Mouse (Mus musculus): ENCODE results near the gene Svop. TPM values are rescaled to one million over a fixed set of nuclear protein-coding genes. Genes with fewer than 3 reads are reported as not detected.

Svop gene
- polyA plus RNA-seq, 1 experiment, result not detected

DNA sequence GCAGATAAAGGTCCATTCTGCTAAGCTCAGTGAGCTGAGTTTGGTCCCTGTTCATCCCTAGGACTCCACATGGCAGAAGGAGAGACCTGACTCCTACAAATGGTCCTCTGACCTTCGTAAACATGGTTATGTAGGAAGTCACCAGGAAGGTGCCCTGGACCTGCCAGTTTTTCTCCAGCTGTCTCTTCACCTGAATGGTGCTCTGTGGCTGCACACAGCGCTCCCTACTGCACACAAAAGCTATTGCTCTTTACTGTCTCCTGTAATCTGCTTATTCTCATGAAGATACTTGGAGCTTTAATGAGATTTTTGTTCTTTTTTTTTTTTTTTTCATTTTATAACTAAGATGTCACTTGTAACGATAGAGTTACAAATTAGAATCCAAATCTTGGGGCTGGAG is 44.8 kb downstream of the Svop start:
- no peaks in the 10 kb centered on the region for H3K27me3 ChIP-seq (ENCODE audit: control insufficient read depth, insufficient read depth, low read length)
- no peak for DNase-seq (ENCODE audit: low read depth in 1 of 2, low spot score in 2 of 2)
- TF ChIP-seq POLR2A (IDR thresholded peaks at IDR 0.05; ENCODE audit: low read depth, low read length), result no peak
- no peaks in the 10 kb centered on the region for H3K36me3 ChIP-seq (ENCODE audit: control insufficient read depth, insufficient read depth, low read length)
- WGBS, result 60% methylated on average over 3 of the region's 3 CpGs
- no peaks in the 10 kb centered on the region for H3K4me1 ChIP-seq (ENCODE audit: control insufficient read depth, insufficient read depth, insufficient read length)
- no peak overlapping the region for H3K27ac ChIP-seq (ENCODE audit: insufficient read depth, low read length)
- no peak overlapping the region for H3K4me3 ChIP-seq (ENCODE audit: extremely low read depth, insufficient read depth, insufficient read length)

GRCm38 (mm10) chr5:114046151-114046550 is 45.2 kb downstream of the Svop start:
- no peak for DNase-seq (ENCODE audit: low read depth in 1 of 2, low spot score in 2 of 2)
- H3K27me3 ChIP-seq (ENCODE audit: control insufficient read depth, insufficient read depth, low read length), result no peaks in the 10 kb centered on the region
- 48% methylated on average over 3 of the region's 3 CpGs for WGBS
- no peaks in the 10 kb centered on the region for H3K36me3 ChIP-seq (ENCODE audit: control insufficient read depth, insufficient read depth, low read length)
- no peak overlapping the region for H3K4me3 ChIP-seq (ENCODE audit: extremely low read depth, insufficient read depth, insufficient read length)
- H3K27ac ChIP-seq (ENCODE audit: insufficient read depth, low read length), result no peak overlapping the region
- TF ChIP-seq CTCF (IDR thresholded peaks at IDR 0.05; ENCODE audit: extremely low read depth, insufficient read depth, insufficient read length, insufficient replicate concordance) (no peak), POLR2A (IDR thresholded peaks at IDR 0.05; ENCODE audit: low read depth, low read length) (no peak)
- H3K4me1 ChIP-seq (ENCODE audit: control insufficient read depth, insufficient read depth, insufficient read length), result no peaks in the 10 kb centered on the region

DNA sequence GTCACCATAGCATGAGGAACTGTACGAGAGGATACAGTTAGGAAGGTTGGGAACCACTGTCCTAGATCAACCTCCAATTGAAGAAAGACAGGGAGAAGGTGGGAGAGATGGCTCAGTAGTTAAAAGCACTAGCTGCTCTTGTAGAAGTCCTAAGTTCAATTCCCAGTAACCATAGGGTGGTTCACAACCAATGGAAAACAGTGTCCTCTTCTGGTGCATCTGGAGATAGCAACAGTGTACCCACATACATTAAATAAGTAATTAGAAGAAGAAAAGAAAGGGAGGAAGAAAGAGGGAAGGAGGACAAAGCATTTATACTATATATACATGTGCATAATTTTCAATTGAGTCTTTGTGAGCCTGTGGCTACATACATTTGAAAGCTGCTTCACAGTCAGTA is 46.2 kb downstream of the Svop start:
- no peaks in the 10 kb centered on the region for H3K36me3 ChIP-seq (ENCODE audit: control insufficient read depth, insufficient read depth, low read length)
- no peak for DNase-seq (ENCODE audit: low read depth in 1 of 2, low spot score in 2 of 2)
- H3K27ac ChIP-seq (ENCODE audit: insufficient read depth, low read length), result no peak overlapping the region
- WGBS, result 34% methylated on average over 1 of the region's 1 CpGs
- H3K4me1 ChIP-seq (ENCODE audit: control insufficient read depth, insufficient read depth, insufficient read length), result no peaks in the 10 kb centered on the region
- TF ChIP-seq POLR2A (IDR thresholded peaks at IDR 0.05; ENCODE audit: low read depth, low read length) (no peak), CTCF (IDR thresholded peaks at IDR 0.05; ENCODE audit: extremely low read depth, insufficient read depth, insufficient read length, insufficient replicate concordance) (no peak)
- no peaks in the 10 kb centered on the region for H3K27me3 ChIP-seq (ENCODE audit: control insufficient read depth, insufficient read depth, low read length)
- H3K4me3 ChIP-seq (ENCODE audit: extremely low read depth, insufficient read depth, insufficient read length), result no peak overlapping the region

GRCm38 (mm10) chr5:114043800-114044199 is 47.6 kb downstream of the Svop start:
- 82% methylated on average over 4 of the region's 4 CpGs for WGBS
- H3K36me3 ChIP-seq (ENCODE audit: control insufficient read depth, insufficient read depth, low read length), result no peaks in the 10 kb centered on the region
- H3K27me3 ChIP-seq (ENCODE audit: control insufficient read depth, insufficient read depth, low read length), result no peaks in the 10 kb centered on the region
- no peaks in the 10 kb centered on the region for H3K4me1 ChIP-seq (ENCODE audit: control insufficient read depth, insufficient read depth, insufficient read length)
- DNase-seq (ENCODE audit: low read depth in 1 of 2, low spot score in 2 of 2), result no peak
- H3K4me3 ChIP-seq (ENCODE audit: extremely low read depth, insufficient read depth, insufficient read length), result no peak overlapping the region
- H3K27ac ChIP-seq (ENCODE audit: insufficient read depth, low read length), result no peak overlapping the region
- no peak for TF ChIP-seq POLR2A (IDR thresholded peaks at IDR 0.05; ENCODE audit: low read depth, low read length)
- TF ChIP-seq CTCF (IDR thresholded peaks at IDR 0.05; ENCODE audit: extremely low read depth, insufficient read depth, insufficient read length, insufficient replicate concordance), result no peak

DNA sequence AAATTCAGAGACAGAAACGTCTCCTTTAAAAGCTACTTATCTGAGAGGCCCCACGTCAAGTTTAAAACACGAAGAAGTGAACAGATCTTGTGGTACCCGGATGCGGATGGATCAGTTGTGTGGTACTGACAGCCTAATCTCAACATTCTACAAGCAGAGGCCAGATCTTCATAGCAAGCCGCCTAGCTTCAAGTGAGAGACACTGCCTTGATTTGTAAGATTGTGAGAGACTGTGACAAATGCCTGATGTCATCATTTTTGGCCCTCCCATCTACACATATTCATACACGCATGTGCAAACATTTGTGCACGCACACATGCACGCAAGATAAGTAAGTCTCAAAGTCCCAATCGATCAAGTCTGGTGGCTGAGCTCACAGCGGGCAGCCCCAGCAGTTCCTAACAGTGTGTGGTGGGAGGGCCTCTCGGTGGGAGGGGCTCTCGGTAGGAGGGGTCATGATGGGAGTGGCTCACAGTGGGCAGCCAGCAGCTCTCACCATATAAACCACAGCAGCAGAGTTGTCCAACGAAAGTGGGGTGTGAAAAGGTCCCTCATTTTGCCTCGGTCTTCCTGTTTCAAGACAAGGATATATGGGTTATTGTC is 49.9 kb downstream of the Svop start:
- TF ChIP-seq CTCF (IDR thresholded peaks at IDR 0.05; ENCODE audit: extremely low read depth, insufficient read depth, insufficient read length, insufficient replicate concordance), result no peak
- TF ChIP-seq POLR2A (IDR thresholded peaks at IDR 0.05; ENCODE audit: low read depth, low read length), result no peak
- Histone ChIP-seq H3K27ac (ENCODE audit: insufficient read depth, low read length) (no peak overlapping the region), H3K4me3 (ENCODE audit: extremely low read depth, insufficient read depth, insufficient read length) (no peak overlapping the region), H3K4me1 (ENCODE audit: control insufficient read depth, insufficient read depth, insufficient read length) (no peaks in the 10 kb centered on the region), H3K27me3 (ENCODE audit: control insufficient read depth, insufficient read depth, low read length) (no peaks in the 10 kb centered on the region), H3K36me3 (ENCODE audit: control insufficient read depth, insufficient read depth, low read length) (no peaks in the 10 kb centered on the region)
- DNase-seq (ENCODE audit: low read depth in 1 of 2, low spot score in 2 of 2), result peak in 1 of 2 experiments; percentile 6
- 19% methylated on average over 15 of the region's 15 CpGs for WGBS

DNA sequence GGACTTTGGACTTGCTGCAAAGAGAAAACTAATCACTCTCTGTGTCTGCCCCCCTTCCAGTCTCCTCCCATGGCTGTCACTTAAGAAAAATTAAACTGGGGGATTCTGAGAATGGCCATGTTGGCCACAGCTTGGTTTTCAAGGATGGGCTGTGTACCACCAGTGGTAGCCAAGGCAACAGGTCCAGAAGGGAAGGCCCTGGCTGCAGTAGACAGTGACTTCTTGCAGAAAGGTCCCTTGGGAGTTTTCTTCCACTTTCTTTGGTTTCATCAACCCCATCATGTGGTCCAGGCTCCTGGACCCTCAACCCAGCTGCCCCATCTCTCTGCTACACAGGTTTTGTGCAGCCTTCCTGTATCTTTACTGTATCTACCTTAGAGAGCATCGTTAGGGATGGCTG is 50.5 kb downstream of the Svop start:
- WGBS, result 61% methylated on average over 1 of the region's 1 CpGs
- Histone ChIP-seq H3K27me3 (ENCODE audit: control insufficient read depth, insufficient read depth, low read length) (no peaks in the 10 kb centered on the region), H3K36me3 (ENCODE audit: control insufficient read depth, insufficient read depth, low read length) (no peaks in the 10 kb centered on the region), H3K4me3 (ENCODE audit: extremely low read depth, insufficient read depth, insufficient read length) (no peak overlapping the region), H3K4me1 (ENCODE audit: control insufficient read depth, insufficient read depth, insufficient read length) (no peaks in the 10 kb centered on the region), H3K27ac (ENCODE audit: insufficient read depth, low read length) (no peak overlapping the region)
- DNase-seq (ENCODE audit: low read depth in 1 of 2, low spot score in 2 of 2), result no peak
- no peak for TF ChIP-seq CTCF (IDR thresholded peaks at IDR 0.05; ENCODE audit: extremely low read depth, insufficient read depth, insufficient read length, insufficient replicate concordance)
- no peak for TF ChIP-seq POLR2A (IDR thresholded peaks at IDR 0.05; ENCODE audit: low read depth, low read length)

DNA sequence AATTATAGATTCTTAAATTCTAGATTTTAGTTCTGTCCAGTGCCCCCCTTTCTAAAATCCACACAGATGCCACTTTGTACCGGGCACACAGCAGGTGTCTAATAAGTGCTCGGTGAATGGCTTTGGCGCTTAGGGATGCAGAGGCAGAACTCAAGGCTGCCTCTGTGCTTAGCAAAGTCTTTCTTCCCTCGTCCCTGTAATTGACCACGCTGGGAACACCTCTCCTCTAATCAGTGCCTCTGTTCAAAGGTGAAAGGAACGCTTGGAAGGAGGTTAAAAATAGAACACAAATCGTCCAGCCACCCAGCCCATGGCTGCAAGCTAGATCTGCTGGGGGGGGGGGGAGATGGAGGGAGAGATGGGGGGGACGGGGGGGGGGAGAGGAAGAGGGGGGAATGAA is 50.9 kb downstream of the Svop start:
- DNase-seq (ENCODE audit: low read depth in 1 of 2, low spot score in 2 of 2), result no peak
- no peak overlapping the region for H3K4me3 ChIP-seq (ENCODE audit: extremely low read depth, insufficient read depth, insufficient read length)
- H3K27me3 ChIP-seq (ENCODE audit: control insufficient read depth, insufficient read depth, low read length), result no peaks in the 10 kb centered on the region
- TF ChIP-seq POLR2A (IDR thresholded peaks at IDR 0.05; ENCODE audit: low read depth, low read length) (no peak), CTCF (IDR thresholded peaks at IDR 0.05; ENCODE audit: extremely low read depth, insufficient read depth, insufficient read length, insufficient replicate concordance) (no peak)
- H3K4me1 ChIP-seq (ENCODE audit: control insufficient read depth, insufficient read depth, insufficient read length), result no peaks in the 10 kb centered on the region
- no peaks in the 10 kb centered on the region for H3K36me3 ChIP-seq (ENCODE audit: control insufficient read depth, insufficient read depth, low read length)
- H3K27ac ChIP-seq (ENCODE audit: insufficient read depth, low read length), result no peak overlapping the region
- 48% methylated on average over 8 of the region's 8 CpGs for WGBS
